Mouse (Mus musculus) effector memory CD4-positive, alpha-beta T cell, adult 7 months (primary cell): ENCODE data around the gene Gm10772. TPM values are rescaled to one million over a fixed set of nuclear protein-coding genes. Genes with fewer than 3 reads are reported as not detected.

Source experiments
- polyA plus RNA-seq: library from polyadenylated mRNA; unstranded; fragments of 100-300 nt; shearing (Covaris generic); gene quantifications from one replicate; pipeline ENCODE4 v1.2.1, GENCODE M21; 2017

The Gm10772 gene
- polyA plus RNA-seq, result not detected

DNA sequence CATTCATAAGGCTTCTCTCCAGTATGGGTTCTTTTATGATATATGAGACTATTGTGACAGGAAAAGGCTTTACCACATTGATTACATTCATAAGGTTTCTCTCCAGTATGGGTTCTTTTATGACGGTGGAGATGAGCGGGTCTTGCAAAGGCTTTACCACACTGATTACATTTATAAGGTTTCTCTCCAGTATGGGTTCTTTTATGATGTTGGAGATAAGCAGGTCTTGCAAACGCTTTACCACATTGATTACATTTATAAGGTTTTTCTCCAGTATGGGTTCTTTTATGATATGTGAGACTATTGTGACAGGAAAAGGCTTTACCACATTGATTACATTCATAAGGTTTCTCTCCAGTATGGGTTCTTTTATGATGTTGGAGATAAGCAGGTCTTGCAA lies at the start of gene Gm10772:
TSS of gene Gm10772 (minus strand) at position 101 of the 400 bp plus-strand sequence.

Other genes starting within 250 kb of the Gm10772 start
- not detected for gene Gm10324, start 108.0 kb downstream of the Gm10772 start, polyA plus RNA-seq
- 0.40 TPM for gene 2410141K09Rik, start 213.5 kb upstream of the Gm10772 start, polyA plus RNA-seq